Mouse (Mus musculus) adrenal gland, postnatal 36 days (tissue): ENCODE measurements at regions not wholly inside any gene's neighbourhood (a gene's known extent, or its start where the extent isn't known, plus 50 kb on each side); places are given as distances from the start of the nearest gene placed in this dataset.

Experiments
- DNase-seq, 2 experiments: peaks; one replicate each; pipeline ENCODE4 v3.0.0; 2021; ENCODE audit warnings: mixed read lengths in 1 of 2

DNA sequence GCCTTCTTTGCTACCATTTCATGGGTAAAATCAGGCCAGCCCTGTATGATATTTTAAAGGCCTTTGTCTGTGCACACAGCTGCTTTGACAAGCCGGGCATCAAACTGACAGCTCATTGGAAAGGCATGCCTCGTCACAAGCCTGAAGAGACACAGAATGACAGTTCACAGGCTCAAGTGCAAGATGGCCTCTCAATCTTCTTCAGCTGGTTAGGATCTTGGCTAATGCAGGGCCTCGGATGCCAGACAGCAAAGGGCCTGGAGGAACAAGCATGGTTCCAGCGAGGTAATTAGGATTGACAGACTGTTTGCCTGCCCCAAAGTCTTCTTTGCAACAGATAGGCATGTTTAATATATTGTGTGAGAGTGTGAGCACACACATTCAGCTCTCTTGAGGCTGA, 109.3 kb upstream of the Mmadhc start:
- no peak for DNase-seq

DNA sequence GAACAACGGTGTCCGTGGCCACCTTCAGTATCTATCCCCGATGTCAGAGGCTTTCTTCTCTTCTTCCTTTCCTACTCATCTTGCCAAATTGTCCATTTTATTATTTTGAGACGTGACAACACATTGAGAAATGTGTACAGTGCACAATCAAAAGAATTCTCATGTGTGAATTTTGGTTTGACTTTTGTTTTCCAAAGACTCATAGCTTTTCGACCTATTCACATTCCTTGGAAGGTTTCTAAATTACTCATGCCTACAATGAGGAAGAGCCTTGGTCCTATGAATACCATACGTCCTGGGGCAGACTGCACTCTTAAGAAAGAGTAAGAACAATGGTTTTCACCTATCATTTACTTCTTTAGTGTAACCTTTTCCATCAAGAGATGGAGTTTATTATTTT, 106.5 kb upstream of the Mmadhc start:
- DNase-seq: no peak

DNA sequence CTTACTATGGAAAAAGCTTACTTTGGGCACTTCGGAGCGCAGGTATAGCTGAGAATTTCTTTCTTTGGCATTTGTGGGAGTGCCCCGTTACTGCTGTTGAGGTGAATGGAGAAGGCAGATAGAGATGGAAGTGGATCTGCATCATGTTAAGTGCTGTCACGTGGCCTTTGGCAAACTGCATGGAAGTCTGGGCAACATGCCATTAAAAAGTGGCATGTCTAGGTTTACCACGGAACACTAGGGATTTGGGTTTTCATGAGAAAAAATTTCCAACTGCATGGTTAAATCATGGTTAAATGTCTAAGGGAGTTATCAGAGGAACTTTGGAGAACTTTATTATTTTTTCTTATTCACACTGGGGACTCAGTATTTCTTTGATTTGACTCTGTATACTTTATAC, 102.0 kb upstream of the Mmadhc start:
- peak in 1 of 2 experiments; percentile 0 for DNase-seq

DNA sequence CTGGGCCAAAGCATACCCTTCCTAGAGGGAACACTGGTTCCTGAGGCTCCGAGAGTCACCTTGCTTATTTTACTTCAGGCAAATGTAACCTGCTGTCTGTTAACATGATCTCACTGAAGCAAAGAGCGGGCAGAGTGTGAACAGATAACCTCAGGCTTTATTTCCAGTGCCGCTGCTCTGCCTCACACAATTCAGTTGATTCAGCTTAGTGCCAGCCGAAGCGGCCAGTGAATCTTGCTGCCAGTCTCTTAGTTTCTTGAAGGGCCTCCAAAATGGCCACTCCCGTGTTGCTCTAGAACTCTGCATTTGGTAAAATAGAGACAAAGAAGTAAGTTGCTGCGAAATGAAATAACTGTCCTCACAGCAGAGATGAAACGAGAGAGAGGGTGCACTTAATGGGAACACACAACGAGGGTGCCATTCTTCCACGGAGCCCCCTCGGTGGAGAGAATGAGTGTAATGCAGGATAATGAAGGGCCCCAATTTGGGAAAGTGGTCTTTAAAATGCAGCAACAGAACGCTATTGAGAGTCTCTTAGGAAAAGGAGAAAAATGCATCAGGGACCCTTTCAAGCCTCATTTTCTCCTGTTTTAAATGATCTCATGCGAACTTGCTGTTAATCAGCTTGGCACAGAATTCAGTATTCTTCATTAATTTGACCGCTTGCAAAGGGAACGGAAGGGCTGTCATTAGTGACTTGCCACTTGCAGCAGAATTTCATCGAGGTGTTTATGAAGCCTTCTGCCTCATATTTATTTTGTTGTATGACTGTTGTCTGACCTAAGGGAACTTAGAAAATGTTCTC, 81.2 kb upstream of the Mmadhc start:
- no peak for DNase-seq

DNA sequence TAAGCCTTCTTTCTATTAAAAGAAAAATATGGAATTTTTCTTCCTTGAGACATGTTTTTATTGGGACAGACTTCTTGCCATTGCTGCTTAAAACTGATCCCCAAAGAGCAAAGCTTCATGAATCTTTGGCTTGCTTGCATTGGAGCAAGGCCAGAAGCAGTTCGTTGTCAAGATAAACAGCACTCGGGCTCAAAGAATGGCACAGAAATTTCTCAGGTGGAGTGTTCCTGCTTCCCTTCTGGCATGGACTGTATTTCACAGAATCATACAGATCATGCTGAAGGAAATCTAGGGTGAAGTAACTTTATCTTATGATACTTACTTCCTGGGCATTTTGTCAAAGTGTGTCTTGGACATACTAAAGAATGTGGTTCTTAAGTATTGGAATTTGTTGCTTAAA, 77.0 kb upstream of the Mmadhc start:
- peak; percentile 6 to 14 for DNase-seq

DNA sequence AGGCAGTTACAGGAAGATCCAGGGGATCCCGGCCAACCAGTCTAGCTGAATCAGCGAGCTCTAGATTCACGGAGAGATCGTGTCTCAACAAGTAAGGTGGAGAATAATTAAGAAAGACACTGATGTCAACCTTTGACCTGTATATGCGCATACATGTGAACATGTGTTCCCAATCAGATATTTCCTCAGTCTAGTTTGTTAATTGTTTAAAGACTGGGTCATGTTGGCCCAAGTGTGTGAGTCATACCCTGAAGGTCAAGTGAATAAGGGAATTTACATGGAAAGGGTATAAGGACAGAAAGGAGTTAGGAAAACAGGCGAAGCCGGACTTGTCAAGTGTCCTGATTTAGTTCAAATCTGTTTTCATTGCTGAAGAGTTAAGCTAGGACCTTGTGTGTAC, 76.4 kb upstream of the Mmadhc start:
- no peak for DNase-seq

DNA sequence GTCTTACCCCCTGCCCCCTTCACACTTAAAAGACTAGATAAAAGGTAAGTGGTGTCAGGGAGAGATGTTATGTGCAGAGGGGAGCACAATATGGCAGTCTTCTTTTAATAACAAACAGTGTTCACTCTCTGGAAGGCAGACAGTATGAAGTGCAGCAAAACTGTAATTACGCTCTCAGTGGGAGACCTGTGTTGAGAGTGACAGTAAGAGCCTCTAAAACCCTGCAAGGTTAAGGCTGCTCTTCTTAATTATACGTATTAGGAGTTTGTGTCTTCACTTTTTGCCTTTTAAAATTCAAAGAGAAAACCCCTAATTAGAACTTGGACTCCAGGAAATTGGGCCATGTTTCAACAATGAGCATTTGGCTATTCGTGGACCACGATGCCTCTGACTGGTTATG, 72.2 kb upstream of the Mmadhc start:
- no peak for DNase-seq

DNA sequence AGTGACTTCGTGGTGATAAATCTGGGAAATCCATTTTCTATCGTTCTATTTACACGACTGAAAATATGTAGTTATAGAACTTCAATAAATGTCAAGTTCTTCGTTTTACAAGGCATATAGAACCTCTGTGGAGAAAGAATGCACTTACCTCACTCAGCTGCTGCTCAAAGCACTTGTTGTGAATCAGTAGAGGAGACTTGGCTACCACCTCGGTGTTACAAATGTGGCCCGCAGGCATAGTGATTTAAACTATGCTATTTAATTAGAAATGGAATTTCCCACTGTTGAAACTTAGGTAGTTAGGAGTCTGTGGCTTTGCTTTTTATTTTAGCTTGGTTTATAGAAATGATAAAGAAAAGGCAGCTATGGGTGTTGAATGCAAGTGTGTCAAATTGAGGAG, 71.8 kb upstream of the Mmadhc start:
- no peak for DNase-seq

DNA sequence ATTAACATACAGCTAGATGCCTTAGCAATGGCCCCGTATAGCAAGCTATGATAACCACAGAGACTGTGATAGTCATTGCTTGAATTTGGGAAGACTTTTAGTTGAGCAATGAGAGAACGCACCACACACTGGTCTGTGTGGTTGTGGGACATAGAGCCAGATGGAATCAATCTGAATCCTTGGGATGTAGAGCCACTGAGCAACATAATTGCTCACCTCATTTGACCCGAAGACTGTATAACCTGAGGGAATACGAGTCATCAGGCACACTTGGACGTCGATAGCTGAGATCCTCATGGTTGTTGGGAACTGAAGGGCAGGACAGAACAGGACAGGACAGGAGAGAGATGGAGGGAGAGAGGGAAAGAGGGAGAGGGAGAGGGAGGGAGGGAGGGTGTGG, 68.6 kb upstream of the Mmadhc start:
- DNase-seq: no peak

DNA sequence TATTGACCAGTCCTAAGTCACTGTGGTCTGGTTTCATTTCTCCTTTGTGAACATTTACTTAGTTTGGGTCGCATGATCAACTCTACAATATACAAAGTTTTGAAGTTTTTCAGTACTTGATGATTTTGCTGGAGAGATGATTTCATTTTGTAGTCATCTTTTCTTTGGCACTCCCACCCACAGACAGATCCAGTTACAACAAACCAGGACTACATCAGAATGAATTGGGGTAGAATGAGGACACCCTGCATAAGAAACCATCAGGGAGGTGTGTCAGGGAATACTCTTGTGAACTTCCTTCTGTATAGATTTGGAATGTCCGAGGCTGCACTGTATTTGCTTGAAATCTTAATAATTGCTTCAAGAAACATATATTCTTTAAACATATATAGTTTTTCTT, 59.5 kb upstream of the Mmadhc start:
- no peak for DNase-seq

DNA sequence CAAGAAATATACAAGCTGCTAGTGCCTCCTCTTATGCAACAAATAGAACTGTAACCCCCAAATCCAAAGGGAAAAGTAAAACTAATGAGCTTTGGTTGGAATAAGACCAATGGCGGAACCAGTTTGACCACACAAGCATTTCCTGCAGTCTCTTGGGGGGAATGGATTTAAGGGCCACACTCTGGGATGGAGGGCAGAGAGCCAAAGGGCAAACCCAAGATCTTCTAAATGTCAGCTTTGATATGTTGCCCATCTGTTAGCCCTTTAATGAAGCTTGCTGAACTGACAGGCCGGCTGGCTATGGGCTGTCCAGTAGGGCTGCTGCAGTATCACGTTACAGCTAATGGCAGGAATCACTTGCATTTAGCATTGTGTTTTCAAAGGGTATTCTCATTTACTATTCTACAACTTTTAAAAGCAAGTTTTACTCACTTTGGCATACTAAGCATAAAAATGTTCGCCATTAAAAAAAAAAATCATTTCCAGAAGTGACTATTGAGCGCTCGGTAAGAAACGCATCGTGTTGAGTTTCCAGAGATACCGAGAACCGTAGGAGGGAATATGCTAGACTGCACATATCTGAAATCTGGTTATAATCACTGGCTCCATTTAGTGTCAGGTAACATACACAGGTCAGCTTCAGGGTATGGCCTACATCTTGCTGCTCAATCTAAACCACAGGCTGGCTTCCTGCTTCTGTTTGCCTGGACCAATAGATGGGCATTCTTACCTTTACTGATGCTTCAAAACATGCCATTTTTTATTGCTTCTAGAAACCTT, 51.1 kb upstream of the Mmadhc start:
- no peak for DNase-seq
